Mouse (Mus musculus): ENCODE measurements around the gene Mtif3. TPM values are rescaled to one million over a fixed set of nuclear protein-coding genes. Genes with fewer than 3 reads are reported as not detected.

Gene Mtif3
- total RNA-seq (2021), result 10 to 100 TPM; 20.9 to 22.3 TPM

GRCm38 (mm10) chr5:146963118-146963936 is at the start of gene Mtif3:
Mtif3 (minus strand) TSS chr5:146963800.
- DNase-seq, result peak; percentile 80 to 86

- no peak for DNase-seq
Observed at GRCm38 (mm10) chr5:147011333-147011732, 47.7 kb upstream of the Mtif3 start.

GRCm38 (mm10) chr5:147003303-147003702 is 39.7 kb upstream of the Mtif3 start:
- no peak for DNase-seq

DNA sequence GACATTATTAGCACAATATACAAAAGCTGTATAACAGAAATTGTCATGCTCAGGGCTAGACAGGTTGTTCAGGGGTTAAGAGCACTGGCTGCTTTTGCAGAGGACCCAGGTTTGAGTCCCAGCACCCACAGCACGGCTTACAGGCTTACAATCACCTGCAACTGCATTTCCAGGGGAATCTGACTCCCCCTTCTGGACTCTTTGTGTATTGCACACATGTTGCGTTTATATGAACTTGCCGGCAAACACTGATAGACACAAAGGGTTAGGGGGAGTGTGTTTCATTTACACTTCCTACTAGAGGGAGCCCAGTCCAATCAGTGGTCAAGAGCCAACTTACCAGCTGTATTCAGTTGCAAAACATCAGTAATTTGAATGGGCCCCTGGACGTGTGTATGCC is 37.7 kb upstream of the Mtif3 start:
- no peak for DNase-seq

DNA sequence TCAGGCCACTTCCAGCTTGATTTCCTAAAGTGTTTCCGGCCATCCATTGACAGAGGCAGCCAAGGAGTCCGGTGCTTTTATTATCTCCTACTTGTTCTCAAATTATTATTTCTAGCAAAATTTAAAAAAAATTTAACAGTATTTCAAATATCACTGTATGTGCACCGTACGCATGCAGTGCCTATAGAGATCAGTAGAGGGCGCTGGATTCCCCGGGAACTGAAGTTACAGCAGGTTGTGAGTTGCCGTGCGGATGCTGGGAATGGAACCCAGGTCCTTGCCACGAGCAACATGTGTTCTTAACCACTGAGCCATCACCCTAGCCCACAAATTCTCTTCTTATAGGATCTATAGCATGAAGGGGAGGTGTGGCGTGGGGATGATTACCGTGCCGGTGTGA is 35.2 kb upstream of the Mtif3 start:
- DNase-seq, result no peak

DNA sequence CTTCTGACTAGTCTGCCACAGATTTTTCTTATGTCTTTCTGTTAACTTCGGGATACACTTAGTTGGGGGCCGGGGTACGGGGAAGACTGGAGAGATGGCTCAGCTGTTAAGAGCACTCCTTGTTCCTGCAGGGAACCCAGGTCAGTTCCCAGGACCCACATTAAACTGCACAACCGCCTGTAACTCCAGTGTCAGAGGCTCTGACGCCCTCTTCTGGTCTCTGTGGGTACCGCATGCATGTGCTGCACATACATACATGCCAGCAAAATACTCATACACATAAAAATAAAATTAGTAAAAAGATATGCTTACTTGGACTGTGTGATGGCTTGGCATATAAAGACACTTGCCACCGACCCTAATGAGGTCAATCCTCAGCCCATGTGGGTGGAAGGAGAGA is 33.2 kb upstream of the Mtif3 start:
- no peak for DNase-seq

DNA sequence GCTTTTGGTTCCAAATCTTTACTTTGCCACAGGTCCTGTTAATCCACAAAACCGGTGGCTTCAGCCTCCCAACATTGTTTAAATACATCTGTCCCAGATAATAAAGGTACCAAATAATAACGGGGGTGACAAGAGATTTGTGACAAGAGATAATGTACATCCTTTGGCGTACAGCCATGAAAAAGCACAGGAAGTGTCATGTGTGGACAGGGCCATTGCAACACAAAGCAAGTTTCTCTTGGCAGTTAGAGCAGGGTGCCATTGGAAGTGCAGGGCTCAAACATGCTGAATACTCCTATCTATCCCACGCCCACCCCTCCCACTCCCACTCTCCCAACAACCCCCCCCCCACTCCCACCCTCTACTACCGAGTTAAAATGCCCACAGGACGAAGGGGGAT is 31.4 kb upstream of the Mtif3 start:
- DNase-seq, result no peak

- no peak for DNase-seq
Observed at GRCm38 (mm10) chr5:146993509-146993908, 29.9 kb upstream of the Mtif3 start.

GRCm38 (mm10) chr5:146989051-146989450 is 25.5 kb upstream of the Mtif3 start:
- DNase-seq, result no peak

- no peak for DNase-seq
Observed at GRCm38 (mm10) chr5:146987588-146987987, 24.0 kb upstream of the Mtif3 start.

- no peak for DNase-seq
Observed at GRCm38 (mm10) chr5:146985725-146986433, 22.3 kb upstream of the Mtif3 start.

GRCm38 (mm10) chr5:146983216-146983615 is 19.6 kb upstream of the Mtif3 start:
- peak; percentile 37 to 40 for DNase-seq

DNA sequence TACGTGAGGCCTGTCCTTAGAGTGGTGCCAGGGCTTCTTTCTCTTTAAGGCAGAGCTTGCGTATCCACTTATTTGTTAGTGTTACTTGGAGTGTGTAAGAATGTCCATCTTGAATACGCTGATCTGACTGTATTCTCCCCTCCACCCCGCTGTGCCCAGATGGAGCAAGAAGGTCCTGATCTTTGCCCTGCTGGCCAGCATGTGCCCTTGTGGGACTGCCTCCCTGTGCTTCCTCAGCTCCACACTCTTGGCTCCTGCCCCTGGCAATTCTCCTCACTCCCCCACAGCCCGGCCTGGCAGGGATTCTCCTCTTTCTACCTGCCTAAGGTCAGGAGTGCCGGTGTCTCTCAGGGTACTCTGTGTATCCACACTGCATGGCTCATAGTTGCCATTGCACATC is 17.8 kb upstream of the Mtif3 start:
- DNase-seq, result no peak

- no peak for DNase-seq
Observed at GRCm38 (mm10) chr5:146974781-146975123, 11.2 kb upstream of the Mtif3 start.

DNA sequence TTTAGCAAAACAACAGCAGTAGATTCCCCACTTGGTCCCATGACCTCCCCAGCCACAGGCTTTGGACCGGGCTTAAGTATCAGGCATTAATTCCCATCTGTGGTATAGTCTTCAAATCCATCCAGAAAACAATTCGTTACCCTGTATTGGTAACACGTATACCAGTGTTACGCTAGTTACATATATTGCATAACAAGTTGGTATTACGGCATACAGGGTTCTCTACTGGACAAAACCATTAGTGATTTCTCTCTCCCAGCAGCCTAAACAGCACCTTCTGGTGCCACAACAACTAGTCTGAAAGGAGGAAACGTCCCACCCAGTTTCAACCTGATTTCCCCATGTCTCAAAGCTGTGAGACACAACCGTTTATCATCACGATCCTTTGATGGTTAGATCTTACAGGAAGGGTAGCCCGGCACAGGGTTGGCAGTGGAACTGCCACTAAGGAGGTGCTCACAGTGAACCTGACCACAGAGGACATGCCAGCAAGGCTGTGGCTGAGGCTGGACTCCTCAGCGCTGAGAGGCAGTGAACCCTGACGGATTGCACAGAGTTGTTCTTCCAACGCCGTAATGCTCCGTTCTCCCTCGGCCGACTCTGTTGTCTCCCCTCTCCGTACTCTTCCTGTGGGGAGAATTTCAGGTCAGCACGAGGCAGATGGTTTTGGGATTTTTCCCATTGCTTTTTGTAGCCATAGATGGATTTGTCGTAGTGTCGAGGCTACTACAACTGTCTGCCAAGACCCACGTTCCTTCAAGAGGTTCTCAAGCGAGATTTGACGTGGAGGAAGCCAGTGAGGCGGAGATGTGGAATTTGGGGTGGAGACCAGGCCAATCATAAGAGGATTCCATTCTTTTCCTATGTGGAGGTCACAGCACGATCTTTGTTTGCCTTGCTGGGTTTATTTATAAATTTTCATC is 10.5 kb upstream of the Mtif3 start:
- DNase-seq, result no peak

- DNase-seq, result no peak
Observed at GRCm38 (mm10) chr5:146973353-146973752, 9.8 kb upstream of the Mtif3 start.

DNA sequence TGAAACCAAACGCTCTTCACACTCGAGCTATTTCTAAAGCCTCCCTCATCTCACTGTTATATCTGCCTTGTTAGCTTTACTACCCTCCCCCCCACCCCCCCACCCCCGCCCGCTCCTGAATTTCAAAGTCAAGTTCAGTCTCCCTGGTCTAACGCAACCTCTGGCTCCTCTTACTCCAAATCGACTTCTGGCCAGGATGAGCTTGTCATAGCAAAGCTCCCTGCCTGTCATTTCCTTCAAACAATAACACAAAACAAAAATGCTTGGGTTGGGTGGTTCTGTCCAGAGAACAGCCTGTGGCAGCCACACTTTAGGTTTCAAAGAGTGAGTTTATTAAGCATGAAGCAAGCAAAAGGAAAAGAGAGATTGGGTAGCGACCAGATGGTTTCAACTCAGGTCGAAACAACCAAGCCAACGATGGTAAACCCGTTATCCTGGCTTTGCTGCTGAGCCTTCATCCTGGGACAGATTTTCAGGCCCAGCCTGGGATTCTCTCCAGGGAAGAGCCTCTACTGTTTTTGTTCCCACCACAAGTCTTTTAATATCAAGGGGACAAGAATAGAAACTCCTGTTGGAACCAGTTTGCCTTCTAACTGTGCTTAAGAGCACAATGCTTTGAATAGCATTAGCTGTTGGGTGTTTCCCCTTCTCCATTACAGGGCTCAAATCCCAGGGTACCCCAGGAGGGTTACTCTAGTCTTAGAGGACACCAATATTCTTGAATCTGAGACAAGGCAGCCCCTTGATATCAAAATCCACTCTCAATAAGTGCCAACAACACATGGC is 8.4 kb upstream of the Mtif3 start:
- no peak for DNase-seq

GRCm38 (mm10) chr5:146968695-146969393 is 5.2 kb upstream of the Mtif3 start:
- no peak for DNase-seq

GRCm38 (mm10) chr5:146963937-146964278 is 308 bp upstream of the Mtif3 start:
- no peak for DNase-seq

DNA sequence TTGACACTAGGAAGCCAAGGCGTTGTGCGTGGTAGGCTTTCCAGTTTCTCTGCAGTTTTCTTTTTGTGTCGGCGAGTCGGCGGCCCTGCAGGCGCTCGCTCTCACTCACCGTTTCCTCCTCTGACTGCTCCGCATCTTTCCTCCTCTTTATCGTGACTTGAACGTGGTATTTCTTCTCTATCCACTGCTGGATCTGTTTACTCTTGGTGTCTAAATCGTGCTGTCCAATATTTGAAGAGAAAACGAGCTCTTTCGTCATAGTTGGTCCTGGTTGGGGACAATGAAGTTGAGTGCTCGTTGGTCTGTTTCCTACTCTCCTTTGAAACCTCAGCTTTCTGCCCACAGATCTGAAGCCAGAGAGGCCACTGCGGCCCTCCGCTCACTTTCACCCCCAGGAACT is 6.9 kb downstream of the Mtif3 start:
- DNase-seq, result no peak

- DNase-seq, result no peak
Observed at GRCm38 (mm10) chr5:146955651-146956050, 7.9 kb downstream of the Mtif3 start.

DNA sequence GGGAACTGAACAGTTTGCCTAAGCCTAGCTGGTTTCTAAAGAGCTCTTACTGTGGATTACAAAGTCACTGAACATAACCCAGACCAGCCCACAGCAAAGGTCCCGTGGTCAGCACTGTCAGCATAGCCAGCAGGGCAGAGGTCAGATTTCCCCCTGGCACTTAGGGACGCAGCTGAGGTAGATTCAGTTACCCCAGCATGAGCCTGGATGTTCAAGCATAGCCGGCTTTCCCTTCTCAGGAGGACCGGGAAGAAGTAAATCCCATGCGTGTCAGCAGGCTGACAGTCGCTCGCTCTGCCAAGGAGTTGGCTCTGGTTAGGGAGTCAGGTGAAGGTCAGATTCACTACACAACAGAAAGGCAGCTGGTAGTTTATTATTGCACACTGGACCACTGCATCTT is 9.0 kb downstream of the Mtif3 start:
- no peak for DNase-seq

Measured in layer of hippocampus, postnatal 36 days (tissue).